Mouse (Mus musculus) stomach, postnatal 0 days (tissue): ENCODE data around the gene Pde10a. TPM values are rescaled to one million over a fixed set of nuclear protein-coding genes. Genes with fewer than 3 reads are reported as not detected.

Experiments
- ATAC-seq: fragments of 200-750 bp; cut with Nextera tagmentation; 2 replicates; pipeline ENCODE4 v1.8.0; 2017; ENCODE audit not compliant: low FRiP score, low TSS enrichment
- DNase-seq: peaks from one replicate; pipeline ENCODE4 v3.0.0-alpha.2; 2016; ENCODE audit warnings: low spot score
- H3K27ac ChIP-seq: fragments of 300-500 bp; sonication (generic); replicated peaks from 2 replicates; pipeline ENCODE4 v1.5.1; 2014; ENCODE audit warnings: mild to moderate bottlenecking, control low read depth
- H3K27me3 ChIP-seq: fragments of 300-500 bp; sonication (generic); 2 replicates; pipeline ENCODE4 v1.6.1; 2014; ENCODE audit warnings: low read length; ENCODE audit not compliant: control insufficient read depth, insufficient read depth
- H3K36me3 ChIP-seq: fragments of 300-500 bp; sonication (generic); 2 replicates; pipeline ENCODE4 v1.6.1; 2014; ENCODE audit warnings: low read length, mixed read lengths; ENCODE audit not compliant: control insufficient read depth, insufficient read depth
- H3K4me1 ChIP-seq: fragments of 300-500 bp; sonication (generic); replicated peaks from 2 replicates; pipeline ENCODE4 v1.6.1; 2014; ENCODE audit warnings: antibody characterized with exemption; ENCODE audit not compliant: control insufficient read depth, insufficient read depth
- H3K4me2 ChIP-seq: fragments of 300-500 bp; sonication (generic); replicated peaks from 2 replicates; pipeline ENCODE4 v1.6.1; 2014; ENCODE audit warnings: low read depth, mild to moderate bottlenecking, control low read depth, moderate library complexity
- H3K4me3 ChIP-seq: fragments of 300-500 bp; sonication (generic); 2 replicates; pipeline ENCODE4 v1.5.1; 2014; ENCODE audit warnings: low read depth, low read length, control low read depth
- H3K9ac ChIP-seq: fragments of 300-500 bp; sonication (generic); 2 replicates; pipeline ENCODE4 v1.6.1; 2014; ENCODE audit warnings: mild to moderate bottlenecking, low read length, control low read depth, mixed read lengths
- H3K9me3 ChIP-seq: fragments of 300-500 bp; sonication (generic); 2 replicates; pipeline ENCODE4 v1.6.1; 2016; ENCODE audit warnings: low read length; ENCODE audit not compliant: control insufficient read depth
- CTCF ChIP-seq: IDR thresholded peaks from 2 replicates; pipeline ENCODE4 v1.5.1; 2016; ENCODE audit warnings: antibody characterized with exemption, low read depth, mild to moderate bottlenecking, moderate library complexity
- EP300 ChIP-seq: optimal IDR thresholded peaks from 2 replicates; pipeline ENCODE3; 2016; ENCODE audit warnings: antibody characterized with exemption
- whole genome bisulfite sequencing: fragments of 180-500 bp; shearing (Covaris S2); extraction: QIAGEN DNeasy Blood & Tissue Kit; methylation state at CpG from one replicate; pipeline ENCODE4 v1.1.7; 2014; 5-methylcytosine and 5-hydroxymethylcytosine counted together
- polyA plus RNA-seq: library from polyadenylated mRNA; unstranded; fragments of >200 nt; fragmentation: Nextera tagmentation; extraction: Ambion mirVana; gene quantifications from 2 replicates; pipeline ENCODE4 v1.2.1, GENCODE M21; 2015

Pde10a gene
- polyA plus RNA-seq, 1 experiment from 2014 or later: 0.69 TPM

- no peak overlapping the region for H3K4me2 ChIP-seq
- 75% methylated on average over 8 of the region's 8 CpGs for WGBS
- no peaks in the 10 kb centered on the region for H3K27me3 ChIP-seq
- H3K9me3 ChIP-seq: no peaks in the 10 kb centered on the region
- H3K27ac ChIP-seq: no peak overlapping the region
- no peak overlapping the region for H3K4me3 ChIP-seq
- no peak for TF ChIP-seq CTCF
- no peak for TF ChIP-seq EP300
- H3K9ac ChIP-seq: no peak overlapping the region
- ATAC-seq: no peak
- no peaks in the 10 kb centered on the region for H3K4me1 ChIP-seq
- H3K36me3 ChIP-seq: no peaks in the 10 kb centered on the region
- DNase-seq: no peak
Measured at GRCm38 (mm10) chr17:8724464-8724974, 199.3 kb downstream of the Pde10a start.

- WGBS: 37% methylated on average over 7 of the region's 7 CpGs
Measured at GRCm38 (mm10) chr17:8728646-8729045, 203.5 kb downstream of the Pde10a start.

GRCm38 (mm10) chr17:8729808-8730207 is 204.6 kb downstream of the Pde10a start:
- WGBS: 73% methylated on average over 7 of the region's 7 CpGs
- no peaks in the 10 kb centered on the region for H3K9me3 ChIP-seq
- H3K27ac ChIP-seq: no peak overlapping the region
- no peaks in the 10 kb centered on the region for H3K27me3 ChIP-seq
- H3K4me3 ChIP-seq: no peak overlapping the region
- DNase-seq: no peak
- no peak overlapping the region for H3K4me2 ChIP-seq
- no peaks in the 10 kb centered on the region for H3K4me1 ChIP-seq
- H3K9ac ChIP-seq: no peak overlapping the region
- TF ChIP-seq CTCF: no peak
- no peak for TF ChIP-seq EP300
- ATAC-seq: no peak
- H3K36me3 ChIP-seq: no peaks in the 10 kb centered on the region

More at GRCm38 (mm10) chr17:8728646-8729045, 203.5 kb downstream of the Pde10a start:
- H3K27me3 ChIP-seq: no peaks in the 10 kb centered on the region
- H3K9ac ChIP-seq: no peak overlapping the region
- no peaks in the 10 kb centered on the region for H3K4me1 ChIP-seq
- ATAC-seq (no peak), DNase-seq (no peak)
- no peaks in the 10 kb centered on the region for H3K9me3 ChIP-seq
- H3K4me3 ChIP-seq: no peak overlapping the region
- no peak overlapping the region for H3K27ac ChIP-seq
- TF ChIP-seq EP300 (no peak), CTCF (no peak)
- no peak overlapping the region for H3K4me2 ChIP-seq
- no peaks in the 10 kb centered on the region for H3K36me3 ChIP-seq

- no peak overlapping the region for H3K9ac ChIP-seq
- TF ChIP-seq CTCF: no peak
- no peak for TF ChIP-seq EP300
- no peak for ATAC-seq
- no peak overlapping the region for H3K27ac ChIP-seq
- DNase-seq: no peak
- H3K36me3 ChIP-seq: no peaks in the 10 kb centered on the region
- no peaks in the 10 kb centered on the region for H3K27me3 ChIP-seq
- no peak overlapping the region for H3K4me2 ChIP-seq
- H3K9me3 ChIP-seq: no peaks in the 10 kb centered on the region
- no peak overlapping the region for H3K4me3 ChIP-seq
- 59% methylated on average over 6 of the region's 6 CpGs for WGBS
- H3K4me1 ChIP-seq: no peaks in the 10 kb centered on the region
Measured at GRCm38 (mm10) chr17:8731073-8731472, 205.9 kb downstream of the Pde10a start.

- no peak overlapping the region for H3K4me3 ChIP-seq
- no peaks in the 10 kb centered on the region for H3K4me1 ChIP-seq
- WGBS: 81% methylated on average over 6 of the region's 6 CpGs
- no peak overlapping the region for H3K27ac ChIP-seq
- no peak overlapping the region for H3K4me2 ChIP-seq
- H3K36me3 ChIP-seq: no peaks in the 10 kb centered on the region
- H3K9ac ChIP-seq: no peak overlapping the region
- no peak for TF ChIP-seq EP300
- TF ChIP-seq CTCF: no peak
- DNase-seq: no peak
- no peak for ATAC-seq
- H3K27me3 ChIP-seq: no peaks in the 10 kb centered on the region
- H3K9me3 ChIP-seq: no peaks in the 10 kb centered on the region
Measured at GRCm38 (mm10) chr17:8736259-8736658, 211.1 kb downstream of the Pde10a start.

- Histone ChIP-seq H3K27ac (no peak overlapping the region), H3K27me3 (no peaks in the 10 kb centered on the region), H3K4me1 (no peaks in the 10 kb centered on the region), H3K4me3 (no peak overlapping the region), H3K4me2 (no peak overlapping the region), H3K36me3 (no peaks in the 10 kb centered on the region), H3K9ac (no peak overlapping the region), H3K9me3 (no peaks in the 10 kb centered on the region)
- ATAC-seq (no peak), DNase-seq (no peak)
- TF ChIP-seq CTCF (no peak), EP300 (no peak)
- WGBS: 90% methylated on average over 3 of the region's 3 CpGs
Measured at GRCm38 (mm10) chr17:8742772-8743171, 217.6 kb downstream of the Pde10a start.
